Mouse (Mus musculus): ENCODE measurements around the gene Traf3ip3. TPM values are rescaled to one million over a fixed set of nuclear protein-coding genes. Genes with fewer than 3 reads are reported as not detected.

The Traf3ip3 gene
- polyA plus RNA-seq, 1 experiment: not detected

DNA sequence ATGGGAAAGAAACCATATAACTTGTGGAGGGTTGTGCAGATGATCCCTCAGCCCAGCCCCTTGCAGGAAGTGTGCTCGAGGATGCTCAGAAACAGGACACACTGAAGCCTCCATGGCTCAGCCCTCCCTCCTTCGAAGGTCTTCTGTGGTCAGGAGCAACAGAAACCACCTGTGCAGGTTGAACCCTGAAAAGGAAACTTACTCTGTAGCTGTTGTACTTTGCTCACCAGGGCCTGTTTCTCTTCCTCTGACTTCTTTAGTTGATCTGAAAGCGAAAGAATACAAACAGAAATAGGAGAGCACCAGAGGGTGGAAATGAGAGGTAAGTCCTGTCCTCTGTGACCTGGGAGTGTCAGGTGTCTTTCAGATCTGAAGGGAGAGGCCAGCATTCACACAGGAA is 20.4 kb downstream of the Traf3ip3 start:
- Histone ChIP-seq H3K4me1 (ENCODE audit: control insufficient read depth) (no peaks in the 10 kb centered on the region; the same call in none of the 2 replicates), H3K4me3 (replicated peaks) (no peak overlapping the region), H3K27me3 (ENCODE audit: control insufficient read depth) (no peaks in the 10 kb centered on the region), H3K36me3 (ENCODE audit: control insufficient read depth) (no peaks in the 10 kb centered on the region), H3K9me3 (ENCODE audit: control insufficient read depth, low read length) (no peaks in the 10 kb centered on the region)
- TF ChIP-seq TAL1 (IDR thresholded peaks at IDR 0.05; ENCODE audit: low read length) (no peak), GATA1 (IDR thresholded peaks at IDR 0.05; ENCODE audit: low read length) (no peak)

DNA sequence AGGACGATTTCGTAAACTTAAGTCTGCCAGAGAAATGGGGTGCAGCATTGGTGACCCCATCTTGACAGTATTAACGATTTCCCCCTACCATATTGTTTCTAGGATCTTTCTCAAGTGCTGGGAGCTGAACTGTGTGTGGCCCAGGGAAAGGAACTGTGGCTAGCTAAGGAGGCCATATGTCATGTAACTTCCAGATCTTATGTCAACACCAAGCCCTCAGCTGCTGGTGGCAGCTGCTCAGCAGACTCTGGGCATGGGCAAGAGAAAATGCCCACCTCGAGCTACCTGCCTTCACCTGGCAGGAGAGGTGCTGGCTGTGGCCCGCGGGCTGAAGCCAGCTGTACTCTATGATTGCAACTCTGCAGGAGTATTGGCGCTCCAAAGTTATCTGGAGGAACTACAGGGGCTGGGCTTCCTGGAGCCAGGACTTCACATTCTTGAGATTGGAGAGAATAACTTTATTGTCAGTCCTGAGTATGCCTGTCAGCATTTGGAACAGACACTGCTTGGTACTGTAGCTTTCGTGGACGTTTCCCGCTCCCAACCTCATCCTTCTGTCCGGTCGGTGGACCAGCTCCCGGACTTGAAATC is 27.3 kb downstream of the Traf3ip3 start:
- H3K9me3 ChIP-seq (ENCODE audit: control insufficient read depth, low read length): no peaks in the 10 kb centered on the region
- peaks cover 31% of the 10 kb centered on the region for H3K4me1 ChIP-seq (ENCODE audit: control insufficient read depth)
- H3K4me3 ChIP-seq (replicated peaks): peak overlapping the region; percentile 70
- TF ChIP-seq TAL1 (IDR thresholded peaks at IDR 0.05; ENCODE audit: low read length): no peak
- no peak for TF ChIP-seq GATA1 (IDR thresholded peaks at IDR 0.05; ENCODE audit: low read length)
- H3K36me3 ChIP-seq (ENCODE audit: control insufficient read depth): no peaks in the 10 kb centered on the region
- H3K27me3 ChIP-seq (ENCODE audit: control insufficient read depth): no peaks in the 10 kb centered on the region

DNA sequence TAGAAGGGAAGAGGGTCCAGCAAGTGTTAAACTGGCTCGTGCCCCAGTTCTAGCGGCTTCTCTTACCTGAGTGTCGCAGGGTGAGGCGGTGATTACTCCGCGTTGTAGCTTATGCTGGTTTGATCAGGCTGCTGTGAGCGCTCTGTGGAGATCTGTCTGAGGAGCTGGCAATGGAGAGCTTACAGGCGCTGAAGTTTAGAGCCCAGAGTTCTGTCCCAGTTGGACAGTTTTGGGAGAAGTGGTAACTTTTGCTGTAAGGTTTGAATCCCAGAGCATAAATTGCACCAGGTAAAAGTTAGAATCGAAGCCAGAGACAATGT is 27.7 kb downstream of the Traf3ip3 start:
- H3K4me1 ChIP-seq (ENCODE audit: control insufficient read depth): peaks cover 31% of the 10 kb centered on the region
- no peaks in the 10 kb centered on the region for H3K36me3 ChIP-seq (ENCODE audit: control insufficient read depth)
- H3K9me3 ChIP-seq (ENCODE audit: control insufficient read depth, low read length): no peaks in the 10 kb centered on the region
- TF ChIP-seq TAL1 (IDR thresholded peaks at IDR 0.05; ENCODE audit: low read length): no peak
- TF ChIP-seq GATA1 (IDR thresholded peaks at IDR 0.05; ENCODE audit: low read length): no peak
- H3K27me3 ChIP-seq (ENCODE audit: control insufficient read depth): no peaks in the 10 kb centered on the region
- H3K4me3 ChIP-seq (replicated peaks): peak overlapping the region; percentile 70

DNA sequence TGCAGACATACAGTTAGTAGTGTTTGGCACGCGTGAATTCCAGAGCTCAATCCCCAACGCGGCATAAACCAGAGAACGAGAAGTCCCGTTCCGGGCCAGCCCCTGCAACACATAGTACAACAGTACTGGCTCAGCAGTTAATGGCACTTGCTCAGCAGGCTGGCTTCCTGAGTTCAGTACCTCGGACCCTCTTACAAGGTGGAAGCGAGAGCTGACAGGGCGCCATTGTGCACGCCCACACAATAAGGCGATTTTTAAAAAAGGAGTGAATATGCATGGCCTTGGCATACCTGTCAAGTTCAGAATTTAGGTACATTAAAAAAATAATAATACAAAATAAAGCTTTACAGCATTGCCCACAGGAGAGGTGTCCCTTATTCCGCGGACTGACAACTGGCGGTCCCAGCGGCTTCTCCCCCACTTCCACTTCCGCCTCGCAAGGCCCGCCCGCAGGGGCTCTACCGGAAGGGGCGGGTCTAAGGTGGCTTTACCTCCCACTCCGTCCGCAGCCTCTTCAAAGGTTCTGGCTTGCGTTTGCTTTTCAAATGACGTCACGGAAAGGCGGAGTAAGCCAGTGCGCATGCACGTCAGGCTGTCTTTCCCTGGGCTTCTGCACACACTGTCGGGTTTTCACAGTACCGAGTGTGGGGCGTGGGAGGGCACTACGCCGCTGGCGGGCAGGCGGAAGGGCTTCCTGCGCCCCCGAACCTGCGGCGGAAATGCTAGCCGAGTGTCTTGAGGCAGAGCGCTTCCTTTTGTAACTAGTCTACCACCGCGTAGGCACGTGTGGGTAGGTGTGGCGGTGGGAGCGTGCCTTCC is 28.3 kb downstream of the Traf3ip3 start:
- TF ChIP-seq TAL1 (IDR thresholded peaks at IDR 0.05; ENCODE audit: low read length) (no peak), GATA1 (IDR thresholded peaks at IDR 0.05; ENCODE audit: low read length) (no peak)
- Histone ChIP-seq H3K4me3 (replicated peaks) (peak overlapping the region; percentile 70), H3K36me3 (ENCODE audit: control insufficient read depth) (no peaks in the 10 kb centered on the region), H3K27me3 (ENCODE audit: control insufficient read depth) (no peaks in the 10 kb centered on the region), H3K9me3 (ENCODE audit: control insufficient read depth, low read length) (no peaks in the 10 kb centered on the region), H3K4me1 (ENCODE audit: control insufficient read depth) (peaks cover 31% of the 10 kb centered on the region)

DNA sequence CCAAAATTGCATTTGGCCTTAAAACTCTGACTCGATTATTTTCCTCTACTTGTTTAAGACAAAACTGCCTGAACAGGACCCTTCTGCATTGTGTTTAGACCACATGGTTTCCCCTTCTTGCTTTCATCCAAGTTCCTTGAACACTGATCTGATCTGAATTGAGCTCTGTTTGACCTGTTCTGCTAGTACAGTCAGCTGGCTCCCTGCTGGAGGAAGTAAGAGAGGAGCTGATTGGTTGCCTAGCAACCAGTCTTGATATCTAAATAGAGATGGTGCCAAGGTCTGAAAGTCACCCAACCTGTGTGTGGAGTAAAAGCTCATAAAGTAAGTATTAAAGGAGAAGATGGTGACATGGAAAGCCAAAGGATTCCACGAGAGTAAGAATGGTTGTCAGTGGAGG is 31.6 kb downstream of the Traf3ip3 start:
- Histone ChIP-seq H3K27me3 (ENCODE audit: control insufficient read depth) (no peaks in the 10 kb centered on the region; the same call in 1 of the 2 replicates), H3K36me3 (ENCODE audit: control insufficient read depth) (no peaks in the 10 kb centered on the region; the same call in 1 of the 2 replicates), H3K9me3 (ENCODE audit: control insufficient read depth, low read length) (no peaks in the 10 kb centered on the region), H3K4me1 (ENCODE audit: control insufficient read depth) (peaks cover 25% of the 10 kb centered on the region), H3K4me3 (replicated peaks) (no peak overlapping the region)
- TF ChIP-seq GATA1 (IDR thresholded peaks at IDR 0.05; ENCODE audit: low read length) (no peak), TAL1 (IDR thresholded peaks at IDR 0.05; ENCODE audit: low read length) (no peak)

DNA sequence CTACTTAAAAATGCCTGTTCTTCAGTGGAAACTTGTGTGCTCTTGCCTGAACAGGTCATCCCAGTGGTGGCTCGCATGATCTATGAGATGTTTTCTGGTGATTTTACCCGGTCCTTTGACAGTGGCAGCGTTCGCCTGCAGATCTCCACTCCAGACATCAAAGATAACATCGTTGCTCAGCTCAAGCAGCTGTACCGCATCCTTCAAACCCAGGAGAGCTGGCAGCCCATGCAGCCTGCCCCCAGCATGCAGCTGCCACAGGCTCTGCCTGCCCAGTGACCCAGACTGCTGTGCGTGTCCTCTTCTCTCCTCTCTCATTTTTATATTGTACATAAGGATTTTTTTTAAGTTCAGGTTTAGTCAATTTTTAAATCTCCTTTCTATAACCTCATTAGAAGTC is 32.3 kb downstream of the Traf3ip3 start:
- Histone ChIP-seq H3K4me3 (replicated peaks) (no peak overlapping the region), H3K9me3 (ENCODE audit: control insufficient read depth, low read length) (no peaks in the 10 kb centered on the region), H3K4me1 (ENCODE audit: control insufficient read depth) (peaks cover 18% of the 10 kb centered on the region), H3K27me3 (ENCODE audit: control insufficient read depth) (no peaks in the 10 kb centered on the region; the same call in 1 of the 2 replicates), H3K36me3 (ENCODE audit: control insufficient read depth) (no peaks in the 10 kb centered on the region; the same call in 1 of the 2 replicates)
- TF ChIP-seq GATA1 (IDR thresholded peaks at IDR 0.05; ENCODE audit: low read length) (no peak), TAL1 (IDR thresholded peaks at IDR 0.05; ENCODE audit: low read length) (no peak)

DNA sequence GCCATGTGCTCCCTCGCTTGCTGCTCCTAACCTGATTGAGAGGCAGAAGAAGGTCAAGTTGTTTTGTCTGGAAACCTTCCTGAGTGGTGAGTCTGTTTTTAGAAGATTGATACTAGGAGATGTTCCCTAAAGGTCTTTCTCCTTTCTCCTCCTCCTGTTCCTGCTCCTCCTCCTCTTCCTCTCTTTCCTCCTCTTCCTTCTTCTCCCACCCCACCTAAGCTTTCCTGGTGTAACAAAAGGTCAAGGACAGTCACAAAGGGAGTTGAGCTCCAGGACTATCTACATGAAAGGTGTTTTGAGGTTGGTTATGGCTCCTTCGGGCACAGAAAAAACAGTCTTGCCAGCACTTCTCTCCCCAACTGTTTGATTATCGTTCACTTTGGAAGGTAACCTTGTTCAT is 33.8 kb downstream of the Traf3ip3 start, which contains the start of gene A130010J15Rik:
Gene A130010J15Rik (plus strand): TSS at position 301 of the 400 bp plus-strand sequence.
- no peak for TF ChIP-seq GATA1 (IDR thresholded peaks at IDR 0.05; ENCODE audit: low read length)
- TF ChIP-seq TAL1 (IDR thresholded peaks at IDR 0.05; ENCODE audit: low read length): no peak
- H3K4me1 ChIP-seq (ENCODE audit: control insufficient read depth): peaks cover 9% of the 10 kb centered on the region
- no peaks in the 10 kb centered on the region for H3K9me3 ChIP-seq (ENCODE audit: control insufficient read depth, low read length)
- H3K27me3 ChIP-seq (ENCODE audit: control insufficient read depth): peaks cover 3% of the 10 kb centered on the region; the same call in 1 of the 2 replicates
- H3K4me3 ChIP-seq (replicated peaks): no peak within 1 kb of the TSS
- H3K36me3 ChIP-seq (ENCODE audit: control insufficient read depth): no peaks in the 10 kb centered on the region; the same call in 1 of the 2 replicates

DNA sequence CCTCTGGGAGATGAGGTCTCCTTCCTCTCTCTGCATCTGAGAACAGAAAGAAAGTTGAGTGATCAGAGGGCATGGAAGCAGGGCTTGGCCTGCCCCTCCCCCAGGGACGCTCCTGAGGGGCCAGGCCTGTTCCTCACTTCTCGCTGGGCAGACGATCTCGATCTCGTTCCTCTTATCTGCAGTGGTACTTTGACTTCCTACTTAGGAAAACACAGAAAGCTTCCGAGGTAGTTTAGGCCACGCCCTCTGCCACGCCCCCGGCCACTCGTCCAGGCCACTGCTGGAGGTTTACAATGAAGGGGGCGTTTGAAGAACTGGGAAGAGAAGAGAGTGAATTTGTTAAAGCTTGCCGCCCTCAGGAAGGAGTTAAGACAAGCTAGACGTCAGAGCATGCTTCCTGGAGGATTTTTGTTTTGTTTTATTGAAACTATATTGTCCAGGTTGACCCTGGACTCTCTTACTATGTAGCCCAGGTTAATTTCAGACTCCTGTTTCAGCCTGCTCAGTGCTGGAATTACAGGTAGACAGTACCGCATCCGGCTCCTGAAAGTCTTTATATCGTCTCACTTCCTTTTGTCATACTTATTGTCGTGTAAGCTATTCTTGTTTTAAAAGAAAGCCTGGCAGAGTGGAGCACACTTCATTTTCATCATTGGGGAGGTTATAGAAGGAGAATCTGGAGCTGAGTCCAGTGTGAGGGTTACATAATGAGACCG is 41.0 kb downstream of the Traf3ip3 start:
- Histone ChIP-seq H3K4me1 (ENCODE audit: control insufficient read depth) (peaks cover 9% of the 10 kb centered on the region), H3K4me3 (replicated peaks) (no peak overlapping the region), H3K9me3 (ENCODE audit: control insufficient read depth, low read length) (no peaks in the 10 kb centered on the region), H3K27me3 (ENCODE audit: control insufficient read depth) (peaks cover 5% of the 10 kb centered on the region), H3K36me3 (ENCODE audit: control insufficient read depth) (no peaks in the 10 kb centered on the region)
- no peak for TF ChIP-seq GATA1 (IDR thresholded peaks at IDR 0.05; ENCODE audit: low read length)
- no peak for TF ChIP-seq TAL1 (IDR thresholded peaks at IDR 0.05; ENCODE audit: low read length)

DNA sequence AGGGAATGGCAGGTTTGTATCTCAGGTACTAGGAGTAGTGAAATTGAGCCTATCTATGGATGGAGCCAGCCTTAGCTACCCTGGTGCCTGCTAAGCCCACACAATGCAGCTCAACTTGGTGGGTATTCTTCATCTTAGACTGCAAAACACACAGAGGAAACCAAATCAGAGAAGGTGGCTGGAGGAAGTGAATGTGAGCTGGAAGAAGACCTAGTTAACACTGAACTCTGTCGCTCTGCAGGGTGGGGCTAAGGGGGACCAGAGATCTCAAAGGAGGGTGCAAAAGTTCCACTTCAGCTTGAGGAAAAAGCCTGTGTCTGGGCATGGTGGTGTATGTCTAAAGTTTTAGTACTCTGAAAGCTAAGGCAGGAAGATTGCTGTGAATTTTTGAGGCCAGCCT is 41.9 kb downstream of the Traf3ip3 start:
- H3K4me3 ChIP-seq (replicated peaks): no peak overlapping the region
- H3K9me3 ChIP-seq (ENCODE audit: control insufficient read depth, low read length): no peaks in the 10 kb centered on the region
- no peaks in the 10 kb centered on the region for H3K36me3 ChIP-seq (ENCODE audit: control insufficient read depth)
- peaks cover 12% of the 10 kb centered on the region for H3K27me3 ChIP-seq (ENCODE audit: control insufficient read depth)
- H3K4me1 ChIP-seq (ENCODE audit: control insufficient read depth): peaks cover 9% of the 10 kb centered on the region
- TF ChIP-seq GATA1 (IDR thresholded peaks at IDR 0.05; ENCODE audit: low read length) (no peak), TAL1 (IDR thresholded peaks at IDR 0.05; ENCODE audit: low read length) (no peak)

Measured in erythroblast, embryonic 14.5 days (primary cell).